Mouse (Mus musculus): ENCODE results near the gene Grik4.

The Grik4 gene

GRCm38 (mm10) chr9:42859959-42860794 lies 84.1 kb downstream of the Grik4 start:
- CTCF ChIA-PET = no interaction called here

GRCm38 (mm10) chr9:42858998-42859690 lies 85.1 kb downstream of the Grik4 start:
- CTCF ChIA-PET = no interaction called here

DNA sequence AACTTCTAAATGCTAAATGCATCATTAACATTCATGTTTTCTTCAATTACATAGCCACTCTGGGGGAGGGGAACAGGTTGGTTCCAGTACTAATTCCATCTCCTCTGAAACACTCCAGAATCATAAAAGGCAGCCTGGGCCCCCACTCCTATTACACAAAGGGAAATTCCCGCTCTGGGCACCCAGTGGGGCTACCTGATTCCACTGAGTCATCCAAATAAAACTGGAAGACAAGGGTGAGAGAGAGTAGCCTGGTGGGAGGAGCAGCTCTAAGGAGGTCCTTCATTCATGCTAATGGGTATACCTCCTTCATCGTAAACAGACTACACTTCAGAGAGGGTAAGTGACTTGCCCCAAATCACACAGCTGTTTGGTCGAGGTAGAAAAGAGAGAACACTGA lies 85.7 kb downstream of the Grik4 start:
- CTCF ChIA-PET = no interaction called here

- CTCF ChIA-PET = no interaction called here
Observed at GRCm38 (mm10) chr9:42857756-42858155, 86.5 kb downstream of the Grik4 start.

GRCm38 (mm10) chr9:42853077-42853476 lies 91.2 kb downstream of the Grik4 start:
- CTCF ChIA-PET = no interaction called here

DNA sequence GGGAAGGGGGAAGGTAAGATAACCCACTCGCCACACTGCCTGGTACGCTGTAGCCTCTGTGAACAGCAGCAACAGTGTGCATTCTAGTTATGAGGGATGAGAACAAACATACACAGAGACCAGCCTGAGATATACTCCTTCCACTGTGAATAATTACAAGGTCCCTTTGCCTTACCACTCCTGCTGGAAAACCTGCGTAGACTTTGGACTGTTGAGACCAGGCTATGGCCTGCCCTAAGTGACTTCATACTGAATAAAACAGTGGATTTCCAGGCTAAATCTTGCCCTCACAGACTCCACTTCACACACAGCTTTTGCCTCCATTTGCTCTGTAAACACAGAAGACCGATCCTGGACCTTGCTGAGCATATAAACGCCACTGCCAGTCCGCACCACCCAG lies 94.2 kb downstream of the Grik4 start:
- CTCF ChIA-PET = no interaction called here

- CTCF ChIA-PET = no interaction called here
Observed at GRCm38 (mm10) chr9:42848061-42848460, 96.2 kb downstream of the Grik4 start.

DNA sequence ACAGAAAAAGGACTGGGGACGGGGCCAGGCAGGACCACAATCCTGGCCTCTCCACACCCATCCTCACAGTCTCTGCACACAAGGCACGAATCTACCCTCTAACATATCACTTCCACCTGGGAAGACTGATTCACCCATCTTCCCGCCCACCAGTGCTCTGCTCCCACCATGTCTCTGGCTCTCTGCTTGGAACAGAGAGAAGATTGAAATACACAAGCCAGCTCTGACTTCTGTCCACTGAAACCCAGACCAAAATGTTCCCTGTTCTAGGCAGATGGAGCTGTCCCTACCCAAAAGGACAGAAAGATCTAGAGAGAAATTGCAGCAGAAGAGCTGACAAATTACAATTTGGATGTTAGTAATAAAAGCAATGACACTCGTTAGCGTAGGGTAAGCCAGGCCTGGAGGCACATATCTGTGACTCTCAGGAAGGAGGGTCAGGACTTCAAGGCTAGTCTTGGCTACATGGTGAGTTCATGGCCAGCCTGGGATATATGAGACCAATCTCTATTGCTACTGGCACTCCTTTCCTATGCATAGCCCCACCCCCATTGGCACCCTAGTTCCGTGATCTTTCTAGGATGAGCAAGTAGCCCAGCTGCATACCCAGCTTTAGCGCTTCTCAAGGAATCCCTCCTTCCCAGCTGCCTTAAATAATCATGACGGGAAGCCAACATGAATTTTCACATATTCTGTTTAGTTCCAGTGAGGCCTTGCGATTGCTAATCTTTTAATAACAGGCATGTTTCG lies 97.4 kb downstream of the Grik4 start:
- CTCF ChIA-PET = no interaction called here

DNA sequence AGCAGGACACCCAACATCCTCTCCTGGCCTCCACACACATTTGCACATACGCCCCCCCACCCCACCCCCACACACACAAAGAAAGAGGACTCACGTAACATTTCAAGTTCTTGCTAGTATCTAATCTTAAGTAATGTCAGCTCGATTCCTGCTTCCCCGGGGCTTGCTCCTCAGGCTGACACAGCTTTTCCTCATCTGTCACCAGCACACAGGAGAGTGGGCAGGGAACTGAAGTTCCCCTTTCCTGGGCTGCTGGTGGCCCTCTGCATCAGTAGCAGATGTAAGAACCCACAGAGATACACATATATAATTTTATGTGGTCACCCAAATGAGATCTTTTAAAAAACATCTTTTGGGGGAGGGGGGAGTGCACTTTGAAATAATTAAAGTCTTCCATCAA lies 98.2 kb downstream of the Grik4 start:
- CTCF ChIA-PET = no interaction called here

DNA sequence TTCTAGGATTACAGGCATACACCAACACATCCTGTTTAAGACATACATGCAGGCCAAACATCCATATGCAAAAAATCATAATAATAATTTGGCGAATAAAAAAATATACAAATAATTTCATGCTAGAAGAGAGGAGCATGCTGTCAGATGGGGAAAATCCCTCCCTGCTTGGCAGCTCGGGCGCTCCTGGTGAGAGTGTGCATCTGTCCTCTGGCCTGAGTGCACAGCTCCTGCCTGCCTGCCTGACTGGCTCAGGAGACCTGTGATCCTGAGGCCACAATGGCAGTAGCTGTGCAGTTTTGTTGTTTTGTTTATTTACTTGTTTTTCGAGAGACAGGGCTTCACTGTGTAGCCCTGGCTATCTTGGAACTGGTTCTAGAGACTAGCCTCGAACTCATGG lies 100.0 kb downstream of the Grik4 start:
- CTCF ChIA-PET = no interaction called here

DNA sequence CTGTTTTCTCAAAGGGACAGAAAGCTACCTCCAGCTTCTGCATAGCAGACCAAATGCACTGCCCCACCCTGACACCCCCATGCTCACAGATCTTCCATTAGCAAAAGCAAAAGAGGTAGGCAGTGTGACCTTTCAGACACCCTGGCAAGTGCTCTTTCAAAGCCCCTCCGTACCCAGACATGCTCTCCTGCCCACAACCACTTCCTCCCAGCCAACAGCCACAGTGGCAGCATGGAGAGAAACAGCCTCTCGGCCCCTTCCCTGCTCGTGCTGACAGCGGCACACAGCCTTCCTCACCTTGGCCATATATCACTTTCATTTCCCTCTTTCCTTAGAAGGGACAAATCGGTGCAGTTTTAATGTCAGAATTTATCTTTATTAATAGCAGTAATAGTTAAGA lies 106.0 kb downstream of the Grik4 start:
- CTCF ChIA-PET = no interaction called here

DNA sequence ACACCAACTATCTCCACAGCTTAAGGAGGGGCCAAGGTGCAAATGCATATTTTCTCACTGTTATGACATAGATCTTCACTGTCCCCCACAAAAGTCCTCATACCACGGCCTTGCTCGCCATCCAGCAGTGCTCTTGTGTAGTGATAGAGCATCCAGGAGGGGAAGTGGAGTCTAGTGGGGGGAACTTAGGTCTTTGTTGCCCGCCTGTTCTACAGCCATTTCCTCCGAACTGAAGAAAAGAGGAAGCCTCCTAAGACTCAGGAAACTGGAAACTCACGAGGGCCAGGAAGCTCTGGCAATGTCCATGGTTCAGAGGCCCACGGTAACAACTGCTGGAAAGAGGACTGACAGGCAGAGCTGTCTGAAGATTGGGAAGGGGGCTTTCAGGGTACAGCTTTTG lies 106.8 kb downstream of the Grik4 start:
- CTCF ChIA-PET = no interaction called here

- CTCF ChIA-PET = no interaction called here
Observed at GRCm38 (mm10) chr9:42831558-42831957, 112.7 kb downstream of the Grik4 start.

DNA sequence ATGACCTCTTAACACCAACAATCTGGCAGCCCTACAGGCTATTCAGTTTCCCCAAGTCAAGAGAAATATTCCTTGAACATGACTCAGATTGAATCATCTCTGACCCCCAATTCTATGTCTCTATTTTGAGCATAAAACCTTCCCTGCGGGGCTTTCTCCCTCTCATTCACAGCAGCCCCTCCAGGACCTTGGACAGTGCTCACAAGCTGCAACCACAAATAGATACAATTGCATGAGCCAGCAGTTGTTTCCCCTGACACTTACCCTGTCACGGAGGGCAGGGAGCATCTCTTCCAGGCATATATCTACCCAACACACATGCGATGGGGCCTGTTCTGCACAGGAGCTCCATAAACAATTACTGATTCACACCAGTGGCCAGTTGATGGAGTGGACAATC lies 125.0 kb downstream of the Grik4 start:
- CTCF ChIA-PET = no interaction called here

- CTCF ChIA-PET = no interaction called here
Observed at GRCm38 (mm10) chr9:42816815-42817214, 127.5 kb downstream of the Grik4 start.

- CTCF ChIA-PET = no interaction called here
Observed at GRCm38 (mm10) chr9:42809146-42809545, 135.1 kb downstream of the Grik4 start.

GRCm38 (mm10) chr9:42808394-42808793 lies 135.9 kb downstream of the Grik4 start:
- CTCF ChIA-PET = no interaction called here

DNA sequence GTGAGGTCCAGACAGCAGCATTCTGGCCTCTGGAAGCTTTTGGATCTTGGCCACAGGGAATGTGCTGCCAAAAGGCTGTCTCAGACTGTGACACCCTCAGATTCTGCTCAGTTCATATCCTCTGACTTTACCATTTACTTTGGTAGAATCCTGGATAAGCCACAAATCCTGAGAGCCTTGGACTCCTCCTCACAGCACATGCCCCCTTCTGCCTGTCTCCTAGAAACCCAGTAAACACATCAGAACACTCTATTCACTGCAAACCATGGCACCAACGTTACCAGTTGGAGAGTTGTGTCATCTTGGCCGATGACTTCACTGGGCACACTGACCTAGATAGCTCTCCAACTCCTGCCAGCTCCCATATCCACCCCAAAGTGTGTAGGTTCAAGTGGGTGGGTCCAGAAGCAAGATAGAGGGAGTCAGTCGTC lies 141.2 kb downstream of the Grik4 start:
- CTCF ChIA-PET = no interaction called here

DNA sequence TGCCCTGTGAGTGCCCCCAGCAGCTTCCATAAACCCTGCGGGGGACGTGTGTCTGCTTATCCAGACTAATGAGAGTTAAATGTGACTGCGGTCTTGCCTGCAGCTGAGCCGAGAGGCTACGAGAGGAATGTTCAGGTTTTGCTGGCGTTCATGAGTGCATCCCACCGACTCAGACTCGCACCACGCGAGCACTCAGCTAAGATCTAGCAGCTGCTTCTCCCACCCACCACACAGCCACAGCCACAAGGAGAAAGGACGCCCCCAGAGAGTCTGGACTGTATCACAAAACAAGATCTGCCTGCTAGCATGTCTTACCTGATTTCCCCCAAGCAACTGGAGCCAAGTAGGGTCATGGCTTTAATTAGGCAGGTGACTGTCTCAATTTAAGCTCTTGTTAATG lies 142.4 kb downstream of the Grik4 start:
- CTCF ChIA-PET = no interaction called here

DNA sequence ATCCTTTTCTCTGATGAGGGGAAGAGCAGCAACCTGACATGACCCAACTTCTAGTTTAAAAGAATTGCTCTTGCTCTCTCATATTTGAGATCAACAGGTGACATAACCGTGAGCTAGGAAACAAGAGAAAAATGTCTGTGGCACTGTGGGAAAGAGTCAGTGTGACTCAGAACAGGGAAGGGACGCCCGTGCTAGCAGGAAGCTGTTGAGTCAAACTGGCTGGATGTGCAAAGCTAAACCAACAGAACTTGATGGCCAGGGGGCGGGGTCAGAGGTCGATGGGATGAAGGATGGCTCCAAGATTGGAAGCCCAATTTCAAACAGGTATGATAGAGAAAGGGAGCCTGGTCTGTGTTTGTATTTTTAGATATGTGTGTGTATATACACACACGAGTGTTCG lies 144.2 kb downstream of the Grik4 start:
- CTCF ChIA-PET = interaction anchor here (0.5 kb wide), 1 partner anchor 1048 kb away, joined by 3 read pairs; no protein-coding TSS in a partner anchor

GRCm38 (mm10) chr9:42799694-42800093 lies 144.6 kb downstream of the Grik4 start:
- CTCF ChIA-PET = interaction anchor here (0.5 kb wide), 1 partner anchor 1047 kb away, joined by 3 read pairs; no protein-coding TSS in a partner anchor

DNA sequence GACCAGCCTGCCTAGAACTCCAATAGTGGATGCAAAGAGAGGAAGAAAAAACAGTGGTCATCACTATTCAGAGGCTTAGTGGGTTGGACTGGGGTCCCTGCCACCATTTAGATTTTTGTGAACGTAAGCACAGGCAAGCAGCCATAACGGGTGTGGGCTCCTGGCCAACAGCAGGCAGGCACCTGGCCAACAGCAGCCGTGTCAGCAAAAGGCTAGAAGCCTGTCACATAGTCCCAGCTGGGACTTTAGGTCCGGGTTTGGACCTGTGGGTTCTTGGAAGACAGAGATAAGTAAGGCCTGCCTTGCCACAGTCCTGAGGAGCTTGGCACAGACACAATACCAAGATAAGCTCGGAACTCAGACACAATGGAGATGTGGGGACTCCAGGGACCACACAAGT lies 145.1 kb downstream of the Grik4 start:
- CTCF ChIA-PET = interaction anchor here (0.5 kb wide), 1 partner anchor 1047 kb away, joined by 3 read pairs; no protein-coding TSS in a partner anchor

- CTCF ChIA-PET = interaction anchor here (0.5 kb wide), 1 partner anchor 1646 kb away, joined by 3 read pairs; no protein-coding TSS in a partner anchor
Observed at GRCm38 (mm10) chr9:42798280-42798679, 146.0 kb downstream of the Grik4 start.

Data from spleen, embryonic (tissue).